Mouse (Mus musculus) MEL (cell line): Measurements from ENCODE around the gene Dhh. TPM values are rescaled to one million over a fixed set of nuclear protein-coding genes. Genes with fewer than 3 reads are reported as not detected.

ENCODE experiments used
- DNase-seq: peaks from one replicate; pipeline ENCODE4 v3.0.0; 2011; ENCODE audit warnings: low read depth, low spot score
- H3K27ac ChIP-seq: 2 replicates; pipeline ENCODE4 v1.5.1; 2012; ENCODE audit warnings: low read depth, mild to moderate bottlenecking, control low read depth, low read length, moderate library complexity; ENCODE audit not compliant: control insufficient read depth
- H3K27me3 ChIP-seq, 2 experiments: fragments of 150-350 bp in 1 of 2; sonication (generic) in 1 of 2; 2 replicates each; pipeline ENCODE4 v1.6.1; 2012; ENCODE audit warnings: low read length in 2 of 2, mild to moderate bottlenecking in 2 of 2, improper control_type of control experiment in 1 of 2, moderate library complexity in 1 of 2; ENCODE audit not compliant: insufficient read depth in 2 of 2, control insufficient read depth in 1 of 2
- H3K36me3 ChIP-seq, 2 experiments: 2 replicates each; pipeline ENCODE4 v1.6.1; 2012 to 2014; ENCODE audit warnings: low read length in 2 of 2, improper control_type of control experiment in 1 of 2, inconsistent platforms in 1 of 2, mild to moderate bottlenecking in 1 of 2; ENCODE audit not compliant: insufficient read depth in 2 of 2, control insufficient read depth in 1 of 2
- H3K4me1 ChIP-seq, 2 experiments: fragments of 150-350 bp in 1 of 2; sonication (generic) in 1 of 2; 2 replicates each; pipeline ENCODE4 v1.6.1; 2012; ENCODE audit warnings: low read length in 2 of 2, improper control_type of control experiment in 1 of 2, mild to moderate bottlenecking in 1 of 2; ENCODE audit not compliant: insufficient read depth in 2 of 2, control insufficient read depth in 1 of 2
- H3K4me3 ChIP-seq, 2 experiments: fragments of 150-350 bp in 1 of 2; sonication (generic) in 1 of 2; 2 replicates each; pipeline ENCODE4 v1.5.1; 2012; ENCODE audit warnings: low read depth in 2 of 2, low read length in 2 of 2, mild to moderate bottlenecking in 2 of 2, moderate library complexity in 2 of 2, control low read depth in 1 of 2, improper control_type of control experiment in 1 of 2; ENCODE audit not compliant: control insufficient read depth in 1 of 2, insufficient read depth in 1 of 2
- H3K79me2 ChIP-seq: 2 replicates; pipeline ENCODE4 v1.6.1; 2012; ENCODE audit warnings: mild to moderate bottlenecking, low read length, moderate library complexity; ENCODE audit not compliant: control insufficient read depth, poor library complexity, insufficient read depth
- H3K9ac ChIP-seq: 2 replicates; pipeline ENCODE4 v1.6.1; 2012; ENCODE audit warnings: low read depth, mild to moderate bottlenecking, control low read depth, low read length, moderate library complexity; ENCODE audit not compliant: control insufficient read depth, poor library complexity, severe bottlenecking
- H3K9me3 ChIP-seq: fragments of 150-350 bp; sonication (generic); replicated peaks from 2 replicates; pipeline ENCODE4 v1.6.1; 2012; ENCODE audit warnings: mild to moderate bottlenecking, low read length, improper control_type of control experiment, moderate library complexity; ENCODE audit not compliant: insufficient read depth
- BHLHE40 ChIP-seq: IDR thresholded peaks from 2 replicates; pipeline ENCODE4 v1.6.1; 2012; ENCODE audit warnings: low read depth, mild to moderate bottlenecking, inconsistent platforms, low read length, improper control_type of control experiment, borderline replicate concordance
- CHD1 ChIP-seq: IDR thresholded peaks from 2 replicates; pipeline ENCODE4 v1.6.1; 2012; ENCODE audit warnings: low read depth, mild to moderate bottlenecking, inconsistent platforms, low read length, improper control_type of control experiment
- CHD2 ChIP-seq: IDR thresholded peaks from 2 replicates; pipeline ENCODE4 v1.6.1; 2011; ENCODE audit warnings: low read length, improper control_type of control experiment
- CTCF ChIP-seq, 3 experiments: IDR thresholded peaks in 2 of 3; conservative IDR thresholded peaks in 1 of 3; 2 replicates each; pipeline ENCODE4 v1.5.1; 2011 to 2012; ENCODE audit warnings: low read length in 3 of 3, low read depth in 2 of 3, mild to moderate bottlenecking in 2 of 3, improper control_type of control experiment in 1 of 3, inconsistent platforms in 1 of 3, mixed read lengths in 1 of 3, moderate library complexity in 1 of 3; ENCODE audit not compliant: control insufficient read depth in 1 of 3, insufficient read depth in 1 of 3, poor library complexity in 1 of 3, severe bottlenecking in 1 of 3
- EP300 ChIP-seq, 2 experiments: IDR thresholded peaks; 2 replicates each; pipeline ENCODE4 v1.6.1; 2011; ENCODE audit warnings: improper control_type of control experiment in 2 of 2, low read length in 2 of 2, low read depth in 1 of 2, mild to moderate bottlenecking in 1 of 2
- ETS1 ChIP-seq: IDR thresholded peaks from 2 replicates; pipeline ENCODE4 v1.6.1; 2012; ENCODE audit warnings: low read depth, mild to moderate bottlenecking, inconsistent platforms, low read length, improper control_type of control experiment, moderate library complexity
- GABPA ChIP-seq: IDR thresholded peaks from 2 replicates; pipeline ENCODE4 v1.6.1; 2012; ENCODE audit warnings: low read depth, mild to moderate bottlenecking, inconsistent platforms, low read length, improper control_type of control experiment, moderate library complexity
- GATA1 ChIP-seq: IDR thresholded peaks from 2 replicates; pipeline ENCODE4 v1.6.1; 2011; ENCODE audit warnings: low read depth, low read length, improper control_type of control experiment
- JUND ChIP-seq: IDR thresholded peaks from 2 replicates; pipeline ENCODE4 v1.6.1; 2011; ENCODE audit warnings: low read depth, mild to moderate bottlenecking, improper control_type of control experiment, low read length
- MAFK ChIP-seq: IDR thresholded peaks from 2 replicates; pipeline ENCODE4 v1.6.1; 2011; ENCODE audit warnings: low read depth, mild to moderate bottlenecking, low read length, improper control_type of control experiment, borderline replicate concordance
- MXI1 ChIP-seq: IDR thresholded peaks from 2 replicates; pipeline ENCODE4 v1.6.1; 2011; ENCODE audit warnings: mild to moderate bottlenecking, low read depth, low read length, improper control_type of control experiment
- MYB ChIP-seq: IDR thresholded peaks from 2 replicates; pipeline ENCODE4 v1.6.1; 2011; ENCODE audit warnings: mild to moderate bottlenecking, low read depth, low read length, improper control_type of control experiment
- MYC ChIP-seq: IDR thresholded peaks from 2 replicates; pipeline ENCODE4 v1.6.1; 2011; ENCODE audit warnings: low read depth, mild to moderate bottlenecking, low read length, improper control_type of control experiment, moderate library complexity
- NRF1 ChIP-seq: IDR thresholded peaks from 2 replicates; pipeline ENCODE4 v1.6.1; 2014; ENCODE audit warnings: low read depth, mild to moderate bottlenecking, inconsistent platforms, low read length, improper control_type of control experiment, moderate library complexity; ENCODE audit not compliant: poor library complexity, insufficient read depth, severe bottlenecking
- POLR2AphosphoS2 ChIP-seq: IDR thresholded peaks from 2 replicates; pipeline ENCODE4 v1.6.1; 2011; ENCODE audit warnings: low read length, improper control_type of control experiment
- POLR2AphosphoS5 ChIP-seq: IDR thresholded peaks from 2 replicates; pipeline ENCODE4 v1.6.1; 2012; ENCODE audit warnings: low read depth, borderline replicate concordance, mild to moderate bottlenecking, inconsistent platforms, low read length, moderate library complexity, mixed read lengths
- RAD21 ChIP-seq: IDR thresholded peaks from 2 replicates; pipeline ENCODE4 v1.6.1; 2011; ENCODE audit warnings: mild to moderate bottlenecking, low read depth, low read length, improper control_type of control experiment
- RCOR1 ChIP-seq: IDR thresholded peaks from 2 replicates; pipeline ENCODE4 v1.6.1; 2012; ENCODE audit warnings: low read depth, mild to moderate bottlenecking, inconsistent platforms, low read length, improper control_type of control experiment
- SIN3A ChIP-seq: IDR thresholded peaks from 2 replicates; pipeline ENCODE4 v1.6.1; 2012; ENCODE audit warnings: low read length, improper control_type of control experiment, inconsistent platforms
- SMC3 ChIP-seq: IDR thresholded peaks from 2 replicates; pipeline ENCODE4 v1.6.1; 2011; ENCODE audit warnings: low read depth, low read length, improper control_type of control experiment
- TAL1 ChIP-seq: IDR thresholded peaks from 2 replicates; pipeline ENCODE4 v1.6.1; 2012; ENCODE audit warnings: mild to moderate bottlenecking, inconsistent platforms, low read length, moderate library complexity, mixed read lengths
- TCF12 ChIP-seq: IDR thresholded peaks from 2 replicates; pipeline ENCODE4 v1.6.1; 2014; ENCODE audit warnings: low read depth, mild to moderate bottlenecking, inconsistent platforms, low read length, improper control_type of control experiment, moderate library complexity
- USF1 ChIP-seq: IDR thresholded peaks from 2 replicates; pipeline ENCODE4 v1.6.1; 2014; ENCODE audit warnings: low read depth, mild to moderate bottlenecking, inconsistent platforms, low read length, improper control_type of control experiment, moderate library complexity
- USF2 ChIP-seq, 2 experiments: IDR thresholded peaks; 2 replicates each; pipeline ENCODE4 v1.6.1; 2011 to 2012; ENCODE audit warnings: improper control_type of control experiment in 2 of 2, low read length in 2 of 2, borderline replicate concordance in 1 of 2, inconsistent platforms in 1 of 2, low read depth in 1 of 2, mild to moderate bottlenecking in 1 of 2; ENCODE audit not compliant: insufficient read depth in 1 of 2
- ZC3H11A ChIP-seq: IDR thresholded peaks from 2 replicates; pipeline ENCODE4 v1.6.1; 2012; ENCODE audit warnings: low read depth, mild to moderate bottlenecking, inconsistent platforms, low read length, improper control_type of control experiment
- ZKSCAN1 ChIP-seq: IDR thresholded peaks from 2 replicates; pipeline ENCODE4 v1.6.1; 2012; ENCODE audit warnings: low read depth, mild to moderate bottlenecking, inconsistent platforms, low read length, improper control_type of control experiment, moderate library complexity
- ZMIZ1 ChIP-seq: IDR thresholded peaks from 2 replicates; pipeline ENCODE4 v1.6.1; 2012; ENCODE audit warnings: low read depth, mild to moderate bottlenecking, inconsistent platforms, low read length, improper control_type of control experiment, moderate library complexity
- polyA plus RNA-seq, 2 experiments: library from polyadenylated mRNA; stranded (reverse) in 1 of 2; unstranded in 1 of 2; fragments of >175 nt in 1 of 2; fragments of >200 nt in 1 of 2; gene quantifications; 2 replicates each; pipeline versions ENCODE4 v1.2.1 to v1.2.4; 2012; ENCODE audit warnings: low replicate concordance in 2 of 2, low read depth in 1 of 2; ENCODE audit not compliant: insufficient read length in 2 of 2, insufficient read depth in 1 of 2, missing spikeins in 1 of 2
- total RNA-seq: library from RNA; depleted of rRNA; stranded (reverse); fragments of 300-350 nt; gene quantifications from 2 replicates; pipeline ENCODE4 v1.2.3, GENCODE M21; 2012

Dhh gene
- total and polyA plus RNA-seq, 3 experiments, result 0.12 TPM; not detected in 2

DNA sequence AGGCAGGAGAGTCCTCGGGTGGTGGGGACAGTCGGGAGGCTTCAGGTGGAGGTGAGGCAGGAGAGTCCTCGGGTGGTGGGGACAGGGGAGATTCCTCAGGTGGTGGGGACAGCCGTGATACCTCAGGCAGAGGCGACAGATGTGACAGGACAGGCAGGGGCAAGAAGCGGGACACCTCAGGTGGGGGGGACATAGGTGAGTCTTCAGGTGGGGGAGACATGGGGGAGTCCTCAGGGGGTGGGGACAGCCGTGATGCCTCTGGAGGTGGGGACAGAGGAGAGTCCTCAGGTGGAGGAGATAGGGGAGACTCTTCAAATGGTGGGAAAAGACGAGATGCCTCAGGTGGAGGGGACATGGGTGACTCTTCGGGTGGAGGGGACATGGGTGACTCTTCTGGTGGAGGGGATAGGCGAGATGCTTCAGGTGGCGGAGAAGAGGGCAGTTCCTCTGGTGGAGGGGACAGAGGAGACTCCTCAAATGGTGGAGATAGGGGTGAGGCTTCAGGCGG, 34.8 kb downstream of the Dhh start:
- no peaks in the 10 kb centered on the region for H3K9me3 ChIP-seq
- H3K4me3 ChIP-seq, result no peak overlapping the region
- no peaks in the 10 kb centered on the region for H3K27me3 ChIP-seq
- peaks cover 11 to 31% of the 10 kb centered on the region in 2 experiments for H3K36me3 ChIP-seq
- peaks cover 8 to 11% of the 10 kb centered on the region in 2 experiments for H3K4me1 ChIP-seq
- peaks cover 27% of the 10 kb centered on the region for H3K79me2 ChIP-seq
- DNase-seq, result no peak
- H3K27ac ChIP-seq, result no peak overlapping the region
- no peak overlapping the region for H3K9ac ChIP-seq
- TF ChIP-seq MXI1, result no peak
- TF ChIP-seq GABPA, result no peak
- no peak for TF ChIP-seq GATA1
- TF ChIP-seq TAL1, result no peak
- no peak for TF ChIP-seq POLR2AphosphoS5
- no peak for TF ChIP-seq RAD21
- TF ChIP-seq JUND, result no peak
- no peak for TF ChIP-seq USF2 (IDR thresholded peaks at IDR 0.05; ENCODE audit: borderline replicate concordance in 1 of 2, insufficient read depth in 1 of 2, low read depth in 1 of 2, low read length in 2 of 2)
- TF ChIP-seq ETS1, result no peak
- TF ChIP-seq CHD1, result no peak
- no peak for TF ChIP-seq MYB
- no peak for TF ChIP-seq ZMIZ1
- TF ChIP-seq POLR2AphosphoS2, result no peak
- no peak for TF ChIP-seq SIN3A

DNA sequence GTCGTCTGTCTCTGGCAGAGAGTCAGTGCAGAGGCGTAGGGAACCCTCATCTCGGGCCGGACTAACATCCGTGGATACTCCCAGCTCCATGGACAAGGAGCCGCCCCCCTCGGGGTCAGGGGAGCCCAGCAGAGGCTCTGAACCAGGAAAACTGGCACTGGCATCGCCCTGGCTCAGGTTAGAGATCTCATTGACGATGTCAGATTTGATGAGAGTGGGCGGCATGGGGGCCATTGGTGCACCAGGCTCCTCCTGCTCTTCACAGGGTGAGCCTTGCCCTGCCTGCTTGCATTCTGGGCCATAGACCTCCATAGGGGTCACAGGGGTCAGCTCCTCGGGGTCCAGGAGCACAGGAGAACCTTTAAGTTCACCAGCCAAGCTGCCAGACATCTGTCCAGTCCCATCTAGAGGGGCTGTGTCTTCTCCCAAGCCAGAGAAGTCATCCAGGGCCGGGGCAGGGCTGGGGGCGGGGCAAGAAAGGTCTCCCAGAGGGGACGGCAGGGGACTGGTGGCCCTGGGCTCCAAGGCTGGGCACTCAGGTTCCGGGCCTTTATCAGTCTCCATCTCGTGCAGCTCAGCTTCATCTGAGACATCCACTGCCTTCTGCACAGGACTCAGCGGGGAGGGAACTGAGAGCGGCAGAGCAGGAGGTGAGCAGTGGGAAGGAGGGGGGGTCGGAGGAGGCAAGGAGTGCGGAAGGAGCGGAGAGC, 36.5 kb downstream of the Dhh start:
- Histone ChIP-seq H3K27me3 (no peaks in the 10 kb centered on the region), H3K79me2 (peaks cover 11% of the 10 kb centered on the region), H3K36me3 (peaks cover 0 to 37% of the 10 kb centered on the region in 2 experiments; a peak in 2 of 4 replicates), H3K27ac (no peak overlapping the region), H3K9ac (no peak overlapping the region), H3K4me3 (no peak overlapping the region), H3K9me3 (no peaks in the 10 kb centered on the region)
- DNase-seq, result no peak
- TF ChIP-seq NRF1 (no peak), TAL1 (no peak), ZKSCAN1 (no peak), ETS1 (no peak), RCOR1 (no peak), MAFK (no peak), CHD1 (no peak), MYC (no peak), USF1 (no peak), CHD2 (no peak), SMC3 (no peak), EP300 (IDR thresholded peaks at IDR 0.05; ENCODE audit: low read depth in 1 of 2, low read length in 2 of 2) (no peak), CTCF (IDR thresholded peaks at IDR 0.05 in 2 of 3, conservative IDR thresholded peaks at IDR 0.05 in 1 of 3; ENCODE audit: control insufficient read depth in 1 of 3, insufficient read depth in 1 of 3, low read depth in 2 of 3, low read length in 3 of 3, poor library complexity in 1 of 3, severe bottlenecking in 1 of 3) (no peak), MXI1 (no peak), ZC3H11A (no peak), GABPA (no peak), BHLHE40 (no peak), POLR2AphosphoS2 (no peak), TCF12 (no peak), MYB (no peak)
- TF ChIP-seq, all 39 proteins: peak for 0
- no peaks in the 10 kb centered on the region for H3K4me1 ChIP-seq
